Mouse (Mus musculus) limb, embryonic 12.5 days (tissue): ENCODE results near the gene Mtf1. TPM values are rescaled to one million over a fixed set of nuclear protein-coding genes. Genes with fewer than 3 reads are reported as not detected.

Source experiments
- ATAC-seq: fragments of 200-750 bp; cut with Nextera tagmentation; 2 replicates; pipeline ENCODE4 v1.8.0; 2017; ENCODE audit warnings: low read depth, moderate TSS enrichment; ENCODE audit not compliant: insufficient number of reproducible peaks, insufficient read depth, low FRiP score, low TSS enrichment
- H3K27ac ChIP-seq: fragments of 300-500 bp; sonication (generic); 2 replicates; pipeline ENCODE4 v1.5.1; 2016; ENCODE audit warnings: mild to moderate bottlenecking, moderate library complexity
- H3K27me3 ChIP-seq: fragments of 300-500 bp; sonication (generic); 2 replicates; pipeline ENCODE4 v1.6.1; 2016; ENCODE audit warnings: mild to moderate bottlenecking, moderate library complexity
- H3K36me3 ChIP-seq: fragments of 300-500 bp; sonication (generic); 2 replicates; pipeline ENCODE4 v1.6.1; 2016; ENCODE audit warnings: mild to moderate bottlenecking, moderate library complexity
- H3K4me1 ChIP-seq: fragments of 300-500 bp; sonication (generic); replicated peaks from 2 replicates; pipeline ENCODE4 v1.6.1; 2016
- H3K4me2 ChIP-seq: fragments of 300-500 bp; sonication (generic); 2 replicates; pipeline ENCODE4 v1.6.1; 2016; ENCODE audit warnings: mild to moderate bottlenecking, moderate library complexity
- H3K4me3 ChIP-seq: fragments of 300-500 bp; sonication (generic); replicated peaks from 2 replicates; pipeline ENCODE4 v1.5.1; 2016; ENCODE audit warnings: mild to moderate bottlenecking
- H3K9ac ChIP-seq: fragments of 300-500 bp; sonication (generic); replicated peaks from 2 replicates; pipeline ENCODE4 v1.6.1; 2016; ENCODE audit warnings: mild to moderate bottlenecking, moderate library complexity
- H3K9me3 ChIP-seq: fragments of 300-500 bp; sonication (generic); 2 replicates; pipeline ENCODE4 v1.6.1; 2016; ENCODE audit warnings: mild to moderate bottlenecking, moderate library complexity
- WGBS: fragments of 180-500 bp; shearing (Covaris S2); methylation state at CpG from one replicate; pipeline ENCODE4 v1.1.7; 2016; 5-methylcytosine and 5-hydroxymethylcytosine counted together
- polyA plus RNA-seq: library from polyadenylated mRNA; unstranded; fragments of >200 nt; fragmentation: Nextera tagmentation; extraction: Ambion mirVana; gene quantifications from 2 replicates; pipeline ENCODE4 v1.2.1, GENCODE M21; 2016

Mtf1 gene
- polyA plus RNA-seq, 1 experiment from 2014 or later: 15.0 TPM

GRCm38 (mm10) chr4:124856294-124856693 is 54.4 kb downstream of the Mtf1 start:
- WGBS: 92% methylated on average over 8 of the region's 8 CpGs
- no peak overlapping the region for H3K4me2 ChIP-seq
- no peaks in the 10 kb centered on the region for H3K9me3 ChIP-seq
- ATAC-seq: no peak
- peaks cover 48% of the 10 kb centered on the region for H3K36me3 ChIP-seq
- no peak overlapping the region for H3K9ac ChIP-seq
- H3K27ac ChIP-seq: no peak overlapping the region
- H3K4me1 ChIP-seq: peaks cover 10% of the 10 kb centered on the region
- no peak overlapping the region for H3K4me3 ChIP-seq
- H3K27me3 ChIP-seq: peaks cover 23% of the 10 kb centered on the region

GRCm38 (mm10) chr4:124858370-124858769 is 56.5 kb downstream of the Mtf1 start:
- H3K27ac ChIP-seq: no peak overlapping the region
- H3K9me3 ChIP-seq: no peaks in the 10 kb centered on the region
- no peak overlapping the region for H3K4me2 ChIP-seq
- WGBS: 70% methylated on average over 5 of the region's 5 CpGs
- no peak overlapping the region for H3K9ac ChIP-seq
- 0 out of 2 replicates have a peak, but pooled peaks cover 8% of the 10 kb centered on the region for H3K4me1 ChIP-seq
- no peak overlapping the region for H3K4me3 ChIP-seq
- no peak for ATAC-seq
- peaks cover 44% of the 10 kb centered on the region for H3K27me3 ChIP-seq
- H3K36me3 ChIP-seq: peaks cover 37% of the 10 kb centered on the region

GRCm38 (mm10) chr4:124860446-124860845 is 58.5 kb downstream of the Mtf1 start:
- H3K4me1 ChIP-seq: 0 out of 2 replicates have a peak, but pooled peaks cover 8% of the 10 kb centered on the region
- no peak for ATAC-seq
- no peak overlapping the region for H3K4me2 ChIP-seq
- no peak overlapping the region for H3K27ac ChIP-seq
- no peaks in the 10 kb centered on the region for H3K9me3 ChIP-seq
- no peak overlapping the region for H3K9ac ChIP-seq
- WGBS: 13% methylated on average over 7 of the region's 7 CpGs
- H3K36me3 ChIP-seq: peaks cover 18% of the 10 kb centered on the region
- peaks cover 54% of the 10 kb centered on the region for H3K27me3 ChIP-seq
- no peak overlapping the region for H3K4me3 ChIP-seq

- Histone ChIP-seq H3K4me1 (0 out of 2 replicates have a peak, but pooled peaks cover 8% of the 10 kb centered on the region), H3K9ac (peak within 1 kb of the TSS; percentile 40; the same call in 1 of the 2 replicates), H3K36me3 (peaks cover 7% of the 10 kb centered on the region), H3K4me2 (peak within 1 kb of the TSS; percentile 71), H3K9me3 (no peaks in the 10 kb centered on the region), H3K4me3 (peak within 1 kb of the TSS; percentile 51), H3K27me3 (peaks cover 54% of the 10 kb centered on the region), H3K27ac (no peak within 1 kb of the TSS)
- peak; percentile 58 for ATAC-seq
- 3% methylated on average over 68 of the region's 77 CpGs for WGBS
These were observed 59.6 kb downstream of the Mtf1 start, which contains the start of gene Maneal for GRCm38 (mm10) chr4:124861283-124862188. Gene Maneal, minus strand, starts transcription at chr4:124862171.

DNA sequence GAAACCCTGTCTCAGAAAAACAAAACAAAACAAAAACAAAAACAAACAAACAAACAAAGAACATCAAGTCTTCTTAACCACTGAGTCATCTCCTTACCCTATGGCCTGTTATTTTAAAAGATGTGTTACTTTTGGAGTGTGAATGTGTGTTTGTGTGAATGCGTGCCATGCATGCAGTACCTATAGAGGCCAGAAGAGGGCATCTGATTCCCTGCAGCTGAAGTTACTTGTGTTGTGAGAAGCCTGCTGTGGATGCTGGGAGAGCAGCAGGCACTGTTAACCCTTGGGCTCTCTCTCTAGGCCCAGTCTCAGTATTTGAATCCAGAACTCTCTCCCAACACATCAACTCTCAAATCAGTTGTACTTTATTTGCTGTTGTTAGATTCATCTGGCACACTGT is 70.8 kb downstream of the Mtf1 start:
- no peak for ATAC-seq
- Histone ChIP-seq H3K27ac (no peak overlapping the region), H3K36me3 (no peaks in the 10 kb centered on the region), H3K9ac (no peak overlapping the region), H3K4me1 (no peaks in the 10 kb centered on the region), H3K4me2 (no peak overlapping the region), H3K9me3 (peaks cover 6% of the 10 kb centered on the region; the same call in 1 of the 2 replicates), H3K27me3 (peaks cover under 1% of the 10 kb centered on the region; the same call in 1 of the 2 replicates), H3K4me3 (no peak overlapping the region)
- 93% methylated on average over 1 of the region's 1 CpGs for WGBS

DNA sequence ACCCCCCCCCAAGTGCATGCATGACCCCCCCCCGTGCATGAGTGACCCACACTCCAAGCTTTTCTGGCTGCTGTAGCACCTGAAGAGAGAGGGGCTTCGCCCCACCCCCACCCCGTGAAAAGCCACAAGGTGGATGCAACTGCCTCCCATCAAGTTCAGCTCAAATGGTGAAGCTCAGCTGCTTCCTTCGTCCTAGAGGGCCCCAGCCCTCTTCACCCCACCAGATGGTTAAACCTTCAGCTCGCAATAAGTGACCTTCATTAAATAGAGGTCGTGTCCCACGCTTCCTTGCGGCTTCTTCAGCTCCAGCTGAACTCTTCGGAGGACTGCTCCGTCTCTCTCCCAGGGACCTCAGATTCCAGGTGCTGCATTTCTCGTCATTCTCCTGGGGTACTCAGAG is 78.7 kb downstream of the Mtf1 start, which contains the start of gene Epha10:
Gene Epha10, plus strand, starts transcription at position 301 of the 400 bp plus-strand sequence.
- peak within 1 kb of the TSS; percentile 59 for H3K4me2 ChIP-seq
- no peaks in the 10 kb centered on the region for H3K36me3 ChIP-seq
- 0 out of 2 replicates have a peak, but pooled peaks cover 3% of the 10 kb centered on the region for H3K9me3 ChIP-seq
- H3K9ac ChIP-seq: no peak within 1 kb of the TSS
- 6% methylated on average over 11 of the region's 11 CpGs for WGBS
- H3K27ac ChIP-seq: no peak within 1 kb of the TSS
- peaks cover 17% of the 10 kb centered on the region for H3K4me1 ChIP-seq
- ATAC-seq: no peak
- peaks cover 78% of the 10 kb centered on the region for H3K27me3 ChIP-seq
- peak within 1 kb of the TSS; percentile 35 for H3K4me3 ChIP-seq

DNA sequence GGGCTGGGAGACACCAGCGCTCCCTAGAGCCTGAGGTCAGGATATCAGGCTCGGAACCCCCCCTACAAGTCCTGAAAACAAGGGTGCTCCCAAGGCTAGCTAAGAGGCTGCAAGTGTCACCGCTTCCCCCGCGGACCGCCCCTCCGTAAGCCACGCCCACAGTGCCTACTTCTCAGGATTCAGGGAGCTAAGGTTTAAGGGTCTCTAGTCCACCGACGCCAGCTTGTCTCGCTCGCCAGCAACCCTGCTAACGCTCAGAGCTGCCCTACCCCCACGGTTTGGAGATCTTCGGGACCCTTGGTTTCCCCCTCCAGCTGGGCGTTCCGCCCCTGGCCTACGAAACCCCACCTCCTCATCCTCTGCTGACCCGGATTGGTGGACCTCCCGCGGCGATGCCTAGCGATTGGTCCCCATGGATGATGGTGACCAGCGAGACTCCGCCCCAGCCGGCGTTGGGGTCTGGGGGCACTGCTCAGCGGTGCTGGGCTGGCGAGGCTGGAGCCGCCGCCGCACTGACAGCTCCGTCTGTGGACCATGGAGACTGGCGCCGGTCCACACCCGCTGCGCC is 79.5 kb downstream of the Mtf1 start:
- H3K9ac ChIP-seq: no peak overlapping the region
- no peaks in the 10 kb centered on the region for H3K36me3 ChIP-seq
- ATAC-seq: peak; percentile 74
- H3K4me3 ChIP-seq: peak overlapping the region; percentile 35
- peaks cover 87% of the 10 kb centered on the region for H3K27me3 ChIP-seq
- no peak overlapping the region for H3K27ac ChIP-seq
- WGBS: under 1% methylated on average over 37 of the region's 37 CpGs
- peak overlapping the region; percentile 59 for H3K4me2 ChIP-seq
- peaks cover 17% of the 10 kb centered on the region for H3K4me1 ChIP-seq
- 0 out of 2 replicates have a peak, but pooled peaks cover 3% of the 10 kb centered on the region for H3K9me3 ChIP-seq

DNA sequence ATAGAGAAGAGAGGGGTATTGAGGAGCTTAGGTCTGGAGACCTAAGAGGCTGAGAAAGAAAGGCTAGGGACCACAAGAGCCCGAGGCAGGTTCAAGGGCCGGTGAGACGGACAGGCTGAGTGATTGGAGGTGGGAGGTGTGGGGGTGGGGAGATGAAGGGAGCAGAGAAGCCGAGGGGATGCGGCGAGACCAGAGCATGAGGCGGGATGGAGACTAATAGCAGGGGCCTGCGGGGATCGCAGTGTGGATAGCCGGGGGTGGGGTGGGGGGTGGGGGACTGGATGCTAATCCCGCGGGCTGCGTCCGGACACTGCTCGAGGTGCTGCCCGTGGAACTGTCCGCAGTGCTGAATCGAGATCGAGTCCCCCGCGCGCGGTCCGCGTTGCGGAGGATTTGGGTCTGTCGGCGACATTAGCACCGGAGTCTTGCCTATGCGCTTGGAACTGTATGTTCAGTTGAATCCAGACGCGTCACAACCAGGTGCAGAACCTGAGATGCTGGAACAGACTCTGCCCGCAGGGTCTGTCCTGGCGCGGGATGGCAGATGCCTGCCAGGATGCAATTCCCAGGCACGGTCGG is 80.3 kb downstream of the Mtf1 start:
- Histone ChIP-seq H3K27ac (no peak overlapping the region), H3K27me3 (peaks cover 94% of the 10 kb centered on the region), H3K4me2 (peak overlapping the region; percentile 59; the same call in 1 of the 2 replicates), H3K4me1 (peaks cover 17% of the 10 kb centered on the region), H3K9ac (no peak overlapping the region), H3K9me3 (0 out of 2 replicates have a peak, but pooled peaks cover 3% of the 10 kb centered on the region), H3K4me3 (peak overlapping the region; percentile 35), H3K36me3 (no peaks in the 10 kb centered on the region)
- WGBS: 2% methylated on average over 37 of the region's 37 CpGs
- no peak for ATAC-seq

DNA sequence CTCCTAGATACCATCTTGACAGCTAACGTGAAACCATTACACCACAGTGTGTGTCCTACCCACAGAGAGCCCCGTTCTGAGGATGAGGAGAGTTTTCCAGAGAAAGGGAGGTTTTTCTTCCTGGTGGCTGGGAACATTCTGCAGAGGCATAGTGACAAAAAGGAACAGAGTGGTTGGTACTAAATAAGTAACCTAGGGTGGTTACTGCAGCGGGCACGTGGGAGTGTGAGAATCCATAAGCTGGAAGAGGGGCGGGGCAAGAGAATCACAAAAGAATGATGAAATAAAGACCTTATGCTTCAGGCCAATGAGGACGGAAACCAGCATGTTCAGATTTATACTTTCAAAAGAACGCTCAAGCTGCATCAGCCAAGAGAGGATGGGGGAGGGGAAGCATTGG is 86.8 kb downstream of the Mtf1 start:
- H3K9me3 ChIP-seq: no peaks in the 10 kb centered on the region
- no peak overlapping the region for H3K4me3 ChIP-seq
- no peak overlapping the region for H3K4me2 ChIP-seq
- no peaks in the 10 kb centered on the region for H3K4me1 ChIP-seq
- ATAC-seq: no peak
- H3K36me3 ChIP-seq: no peaks in the 10 kb centered on the region
- no peak overlapping the region for H3K9ac ChIP-seq
- no peak overlapping the region for H3K27ac ChIP-seq
- H3K27me3 ChIP-seq: peaks cover 96% of the 10 kb centered on the region
- WGBS: 70% methylated on average over 7 of the region's 7 CpGs

GRCm38 (mm10) chr4:124889935-124890334 is 88.0 kb downstream of the Mtf1 start:
- Histone ChIP-seq H3K27ac (no peak overlapping the region), H3K4me2 (no peak overlapping the region), H3K27me3 (peaks cover 96% of the 10 kb centered on the region), H3K36me3 (no peaks in the 10 kb centered on the region), H3K9ac (no peak overlapping the region), H3K4me3 (no peak overlapping the region), H3K9me3 (no peaks in the 10 kb centered on the region), H3K4me1 (peaks cover 9% of the 10 kb centered on the region)
- 87% methylated on average over 2 of the region's 2 CpGs for WGBS
- no peak for ATAC-seq

DNA sequence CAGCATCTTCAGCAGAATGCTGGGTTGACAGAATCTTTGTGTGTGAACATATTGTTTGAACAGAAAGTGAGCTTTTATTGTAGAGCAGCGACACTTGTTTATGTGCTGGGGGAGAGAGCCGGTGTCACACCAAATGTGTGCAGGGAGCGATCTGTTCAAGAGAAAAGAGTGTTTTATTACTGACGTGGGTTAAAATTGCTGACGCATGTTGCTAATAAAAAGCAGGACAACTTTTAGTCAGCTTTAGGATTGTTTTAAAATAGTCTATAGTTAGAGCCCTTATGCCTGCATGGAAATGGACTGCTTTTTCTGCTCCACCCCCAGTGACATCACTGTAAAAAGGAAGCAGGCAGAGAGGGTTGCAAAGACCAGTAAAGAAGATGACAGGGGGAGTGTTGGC is 88.9 kb downstream of the Mtf1 start:
- WGBS: 53% methylated on average over 5 of the region's 5 CpGs
- Histone ChIP-seq H3K9me3 (no peaks in the 10 kb centered on the region), H3K36me3 (no peaks in the 10 kb centered on the region), H3K4me1 (peaks cover 11% of the 10 kb centered on the region), H3K27ac (no peak overlapping the region), H3K4me2 (no peak overlapping the region), H3K27me3 (peaks cover 96% of the 10 kb centered on the region), H3K9ac (no peak overlapping the region), H3K4me3 (no peak overlapping the region)
- ATAC-seq: no peak
